Mouse (Mus musculus) neural tube, embryonic 11.5 days (tissue): ENCODE results near the gene Nav2. TPM values are rescaled to one million over a fixed set of nuclear protein-coding genes. Genes with fewer than 3 reads are reported as not detected.

Experiments
- ATAC-seq: fragments of 200-750 bp; cut with Nextera tagmentation; 2 replicates; pipeline ENCODE4 v1.8.0; 2017; ENCODE audit warnings: moderate number of reproducible peaks, mild to moderate bottlenecking, moderate TSS enrichment, moderate library complexity; ENCODE audit not compliant: insufficient read depth, low FRiP score, low TSS enrichment
- DNase-seq: peaks from one replicate; pipeline ENCODE4 v3.0.0-alpha.2; 2015; ENCODE audit warnings: low spot score
- H3K27ac ChIP-seq: fragments of 300-500 bp; sonication (generic); 2 replicates; pipeline ENCODE4 v1.5.1; 2014; ENCODE audit warnings: low read depth, mild to moderate bottlenecking, low read length
- H3K27me3 ChIP-seq: fragments of 300-500 bp; sonication (generic); 2 replicates; pipeline ENCODE4 v1.6.1; 2014; ENCODE audit warnings: mild to moderate bottlenecking, low read length, mixed read lengths; ENCODE audit not compliant: control insufficient read depth, insufficient read depth
- H3K36me3 ChIP-seq: fragments of 300-500 bp; sonication (generic); 2 replicates; pipeline ENCODE4 v1.6.1; 2014; ENCODE audit warnings: mild to moderate bottlenecking, low read length, moderate library complexity, mixed read lengths; ENCODE audit not compliant: control insufficient read depth, insufficient read depth
- H3K4me1 ChIP-seq: fragments of 300-500 bp; sonication (generic); 2 replicates; pipeline ENCODE4 v1.6.1; 2014; ENCODE audit warnings: low read length, mixed read lengths; ENCODE audit not compliant: control insufficient read depth, insufficient read depth
- H3K4me2 ChIP-seq: fragments of 300-500 bp; sonication (generic); 2 replicates; pipeline ENCODE4 v1.6.1; 2014; ENCODE audit warnings: low read depth, mild to moderate bottlenecking, moderate library complexity
- H3K4me3 ChIP-seq: fragments of 300-500 bp; sonication (generic); 2 replicates; pipeline ENCODE4 v1.5.1; 2014; ENCODE audit warnings: low read depth, low read length
- H3K9ac ChIP-seq: fragments of 300-500 bp; sonication (generic); 2 replicates; pipeline ENCODE4 v1.6.1; 2014; ENCODE audit warnings: mild to moderate bottlenecking, low read length
- H3K9me3 ChIP-seq: fragments of 300-500 bp; sonication (generic); 2 replicates; pipeline ENCODE4 v1.6.1; 2016; ENCODE audit warnings: low read length; ENCODE audit not compliant: control insufficient read depth
- WGBS: fragments of 180-500 bp; shearing (Covaris S2); extraction: QIAGEN DNeasy Blood & Tissue Kit; methylation state at CpG from one replicate; pipeline ENCODE4 v1.1.7; 2014; 5-methylcytosine and 5-hydroxymethylcytosine counted together
- polyA plus RNA-seq: library from polyadenylated mRNA; unstranded; fragments of >200 nt; fragmentation: Nextera tagmentation; extraction: Ambion mirVana; gene quantifications from 2 replicates; pipeline ENCODE4 v1.2.1, GENCODE M21; 2014

The Nav2 gene
- polyA plus RNA-seq, 1 experiment from 2014 or later = 19.2 TPM

GRCm38 (mm10) chr7:49451240-49451639 is 542.7 kb downstream of the Nav2 start:
- Histone ChIP-seq H3K27ac (no peak overlapping the region), H3K27me3 (no peaks in the 10 kb centered on the region), H3K4me2 (no peak overlapping the region), H3K4me3 (no peak overlapping the region), H3K4me1 (no peaks in the 10 kb centered on the region), H3K36me3 (no peaks in the 10 kb centered on the region), H3K9me3 (no peaks in the 10 kb centered on the region), H3K9ac (no peak overlapping the region)
- DNase-seq = no peak
- 88% methylated on average over 10 of the region's 10 CpGs for WGBS
- ATAC-seq = no peak

- H3K27ac ChIP-seq = no peak overlapping the region
- H3K36me3 ChIP-seq = no peaks in the 10 kb centered on the region
- no peak overlapping the region for H3K4me3 ChIP-seq
- ATAC-seq = no peak
- H3K4me2 ChIP-seq = no peak overlapping the region
- no peaks in the 10 kb centered on the region for H3K9me3 ChIP-seq
- no peak for DNase-seq
- 70% methylated on average over 11 of the region's 11 CpGs for WGBS
- no peak overlapping the region for H3K9ac ChIP-seq
- no peaks in the 10 kb centered on the region for H3K4me1 ChIP-seq
- H3K27me3 ChIP-seq = no peaks in the 10 kb centered on the region
Observed at GRCm38 (mm10) chr7:49452274-49452673, 543.8 kb downstream of the Nav2 start.

- H3K36me3 ChIP-seq = no peaks in the 10 kb centered on the region
- no peaks in the 10 kb centered on the region for H3K27me3 ChIP-seq
- no peak overlapping the region for H3K27ac ChIP-seq
- H3K4me3 ChIP-seq = no peak overlapping the region
- H3K9ac ChIP-seq = no peak overlapping the region
- H3K9me3 ChIP-seq = no peaks in the 10 kb centered on the region
- ATAC-seq = no peak
- H3K4me1 ChIP-seq = no peaks in the 10 kb centered on the region
- 91% methylated on average over 5 of the region's 5 CpGs for WGBS
- DNase-seq = no peak
- no peak overlapping the region for H3K4me2 ChIP-seq
Observed at GRCm38 (mm10) chr7:49454601-49455000, 546.1 kb downstream of the Nav2 start.

GRCm38 (mm10) chr7:49456148-49456547 is 547.6 kb downstream of the Nav2 start:
- Histone ChIP-seq H3K4me1 (no peaks in the 10 kb centered on the region), H3K9ac (no peak overlapping the region), H3K9me3 (no peaks in the 10 kb centered on the region), H3K36me3 (no peaks in the 10 kb centered on the region), H3K27me3 (no peaks in the 10 kb centered on the region), H3K4me2 (no peak overlapping the region), H3K4me3 (no peak overlapping the region), H3K27ac (no peak overlapping the region)
- DNase-seq (peak; percentile 59), ATAC-seq (no peak)
- 58% methylated on average over 2 of the region's 2 CpGs for WGBS

GRCm38 (mm10) chr7:49457398-49457797 is 548.9 kb downstream of the Nav2 start:
- 78% methylated on average over 10 of the region's 10 CpGs for WGBS
- Histone ChIP-seq H3K27me3 (no peaks in the 10 kb centered on the region), H3K4me1 (no peaks in the 10 kb centered on the region), H3K4me2 (no peak overlapping the region), H3K9ac (no peak overlapping the region), H3K36me3 (no peaks in the 10 kb centered on the region), H3K9me3 (no peaks in the 10 kb centered on the region), H3K4me3 (no peak overlapping the region), H3K27ac (no peak overlapping the region)
- ATAC-seq (no peak), DNase-seq (no peak)

GRCm38 (mm10) chr7:49457890-49458289 is 549.4 kb downstream of the Nav2 start:
- H3K4me1 ChIP-seq = no peaks in the 10 kb centered on the region
- no peak overlapping the region for H3K9ac ChIP-seq
- 86% methylated on average over 10 of the region's 10 CpGs for WGBS
- H3K9me3 ChIP-seq = no peaks in the 10 kb centered on the region
- no peak overlapping the region for H3K27ac ChIP-seq
- H3K36me3 ChIP-seq = no peaks in the 10 kb centered on the region
- no peaks in the 10 kb centered on the region for H3K27me3 ChIP-seq
- no peak overlapping the region for H3K4me3 ChIP-seq
- DNase-seq (no peak), ATAC-seq (no peak)
- no peak overlapping the region for H3K4me2 ChIP-seq

GRCm38 (mm10) chr7:49462328-49462811 is 553.9 kb downstream of the Nav2 start:
- DNase-seq (peak; percentile 44), ATAC-seq (no peak)
- Histone ChIP-seq H3K4me1 (no peaks in the 10 kb centered on the region), H3K36me3 (no peaks in the 10 kb centered on the region), H3K27me3 (no peaks in the 10 kb centered on the region), H3K4me2 (no peak overlapping the region), H3K9ac (no peak overlapping the region), H3K27ac (no peak overlapping the region), H3K4me3 (no peak overlapping the region), H3K9me3 (no peaks in the 10 kb centered on the region)
- 11% methylated on average over 10 of the region's 10 CpGs for WGBS

GRCm38 (mm10) chr7:49467861-49468260 is 559.3 kb downstream of the Nav2 start:
- H3K9ac ChIP-seq = no peak overlapping the region
- ATAC-seq = no peak

GRCm38 (mm10) chr7:49468492-49469205 is 560.1 kb downstream of the Nav2 start:
- ATAC-seq = no peak
- 79% methylated on average over 8 of the region's 8 CpGs for WGBS
- no peaks in the 10 kb centered on the region for H3K36me3 ChIP-seq
- H3K27me3 ChIP-seq = no peaks in the 10 kb centered on the region
- no peak overlapping the region for H3K27ac ChIP-seq
- no peak for DNase-seq
- no peaks in the 10 kb centered on the region for H3K4me1 ChIP-seq
- no peak overlapping the region for H3K9ac ChIP-seq
- H3K4me2 ChIP-seq = no peak overlapping the region
- H3K4me3 ChIP-seq = no peak overlapping the region
- no peaks in the 10 kb centered on the region for H3K9me3 ChIP-seq

More at GRCm38 (mm10) chr7:49467861-49468260, 559.3 kb downstream of the Nav2 start:
- Histone ChIP-seq H3K36me3 (no peaks in the 10 kb centered on the region), H3K4me2 (no peak overlapping the region), H3K4me1 (no peaks in the 10 kb centered on the region), H3K9me3 (no peaks in the 10 kb centered on the region), H3K27ac (no peak overlapping the region), H3K4me3 (no peak overlapping the region), H3K27me3 (no peaks in the 10 kb centered on the region)
- 58% methylated on average over 10 of the region's 10 CpGs for WGBS
- DNase-seq = peak; percentile 44
